Mouse (Mus musculus) forebrain, postnatal 0 days (tissue): Measurements from ENCODE around the gene Btnl2. TPM values are rescaled to one million over a fixed set of nuclear protein-coding genes. Genes with fewer than 3 reads are reported as not detected.

Source experiments
- ATAC-seq: fragments of 200-750 bp; cut with Nextera tagmentation; 2 replicates; pipeline ENCODE4 v1.8.0; 2017; ENCODE audit warnings: mild to moderate bottlenecking, moderate library complexity
- DNase-seq: peaks from one replicate; pipeline ENCODE4 v3.0.0-alpha.2; 2015
- H3K27ac ChIP-seq: fragments of 300-500 bp; sonication (generic); 2 replicates; pipeline ENCODE4 v1.5.1; 2014; ENCODE audit warnings: low read depth, mild to moderate bottlenecking, antibody characterized with exemption, low read length, moderate library complexity, mixed read lengths
- H3K27me3 ChIP-seq: fragments of 300-500 bp; sonication (generic); 2 replicates; pipeline ENCODE4 v1.6.1; 2014; ENCODE audit warnings: mild to moderate bottlenecking, low read length, mixed read lengths; ENCODE audit not compliant: insufficient read depth
- H3K36me3 ChIP-seq: fragments of 300-500 bp; sonication (generic); 2 replicates; pipeline ENCODE4 v1.6.1; 2014; ENCODE audit warnings: mild to moderate bottlenecking, moderate library complexity; ENCODE audit not compliant: insufficient read depth
- H3K4me1 ChIP-seq: fragments of 300-500 bp; sonication (generic); 2 replicates; pipeline ENCODE4 v1.6.1; 2014; ENCODE audit warnings: antibody characterized with exemption; ENCODE audit not compliant: insufficient read depth
- H3K4me2 ChIP-seq: fragments of 300-500 bp; sonication (generic); 2 replicates; pipeline ENCODE4 v1.6.1; 2014; ENCODE audit warnings: low read depth, mild to moderate bottlenecking, moderate library complexity
- H3K4me3 ChIP-seq: fragments of 300-500 bp; sonication (generic); 2 replicates; pipeline ENCODE4 v1.5.1; 2014; ENCODE audit warnings: low read depth, low read length, mixed read lengths
- H3K9ac ChIP-seq: fragments of 300-500 bp; sonication (generic); 2 replicates; pipeline ENCODE4 v1.6.1; 2014; ENCODE audit warnings: mild to moderate bottlenecking
- H3K9me3 ChIP-seq: fragments of 300-500 bp; sonication (generic); 2 replicates; pipeline ENCODE4 v1.6.1; 2016; ENCODE audit warnings: low read length
- CTCF ChIP-seq: sonication (generic); IDR thresholded peaks from 2 replicates; pipeline ENCODE4 v1.5.1; 2016; ENCODE audit warnings: antibody characterized with exemption, control low read depth, low read depth
- WGBS: fragments of 180-500 bp; shearing (Covaris S2); extraction: QIAGEN DNeasy Blood & Tissue Kit; methylation state at CpG from one replicate; pipeline ENCODE4 v1.1.7; 2014; 5-methylcytosine and 5-hydroxymethylcytosine counted together
- polyA plus RNA-seq: library from polyadenylated mRNA; unstranded; fragments of >200 nt; fragmentation: Nextera tagmentation; extraction: Ambion mirVana; gene quantifications from 2 replicates; pipeline ENCODE4 v1.2.1, GENCODE M21; 2015
- total RNA-seq: library from RNA; depleted of rRNA; stranded (reverse); fragments of >200 nt; gene quantifications from 2 replicates; pipeline ENCODE4 v1.2.3, GENCODE M21; 2014

Gene Btnl2
- total and polyA plus RNA-seq, 2 experiments from 2014 or later = not detected

GRCm38 (mm10) chr17:34373055-34373709, 18.6 kb downstream of the Btnl2 start:
- H3K36me3 ChIP-seq = no peaks in the 10 kb centered on the region
- ATAC-seq = no peak
- H3K9me3 ChIP-seq = no peaks in the 10 kb centered on the region
- 80% methylated on average over 6 of the region's 6 CpGs for WGBS
- no peak overlapping the region for H3K9ac ChIP-seq
- H3K4me2 ChIP-seq = no peak overlapping the region
- no peaks in the 10 kb centered on the region for H3K27me3 ChIP-seq
- no peak overlapping the region for H3K27ac ChIP-seq
- H3K4me1 ChIP-seq = no peaks in the 10 kb centered on the region
- no peak for DNase-seq
- no peak for TF ChIP-seq CTCF
- H3K4me3 ChIP-seq = no peak overlapping the region

GRCm38 (mm10) chr17:34376847-34377246, 22.2 kb downstream of the Btnl2 start, which contains the start of gene Btnl1:
Gene Btnl1 (plus strand): TSS chr17:34377132.
- no peak within 1 kb of the TSS for H3K4me2 ChIP-seq
- no peaks in the 10 kb centered on the region for H3K36me3 ChIP-seq
- no peak within 1 kb of the TSS for H3K4me3 ChIP-seq
- WGBS = 80% methylated on average over 2 of the region's 2 CpGs
- no peak within 1 kb of the TSS for H3K9ac ChIP-seq
- H3K27me3 ChIP-seq = no peaks in the 10 kb centered on the region
- no peak within 1 kb of the TSS for H3K27ac ChIP-seq
- H3K9me3 ChIP-seq = no peaks in the 10 kb centered on the region
- no peak for DNase-seq
- no peak for TF ChIP-seq CTCF
- ATAC-seq = no peak
- no peaks in the 10 kb centered on the region for H3K4me1 ChIP-seq

- ATAC-seq = no peak
- TF ChIP-seq CTCF = peak; percentile 17; the same call in 1 of the 2 replicates
- H3K36me3 ChIP-seq = no peaks in the 10 kb centered on the region
- no peaks in the 10 kb centered on the region for H3K27me3 ChIP-seq
- WGBS = 58% methylated on average over 6 of the region's 6 CpGs
- H3K9me3 ChIP-seq = no peaks in the 10 kb centered on the region
- H3K4me1 ChIP-seq = no peaks in the 10 kb centered on the region
- no peak overlapping the region for H3K4me3 ChIP-seq
- no peak for DNase-seq
- no peak overlapping the region for H3K27ac ChIP-seq
- no peak overlapping the region for H3K9ac ChIP-seq
- no peak overlapping the region for H3K4me2 ChIP-seq
These were observed 23.0 kb downstream of the Btnl2 start for GRCm38 (mm10) chr17:34377450-34378209.

- H3K9me3 ChIP-seq = no peaks in the 10 kb centered on the region
- no peak overlapping the region for H3K27ac ChIP-seq
- no peak overlapping the region for H3K9ac ChIP-seq
- no peaks in the 10 kb centered on the region for H3K4me1 ChIP-seq
- H3K36me3 ChIP-seq = no peaks in the 10 kb centered on the region
- no peak for DNase-seq
- 83% methylated on average over 2 of the region's 2 CpGs for WGBS
- ATAC-seq = no peak
- no peak overlapping the region for H3K4me3 ChIP-seq
- no peak for TF ChIP-seq CTCF
- H3K27me3 ChIP-seq = no peaks in the 10 kb centered on the region
- H3K4me2 ChIP-seq = no peak overlapping the region
These were observed 24.1 kb downstream of the Btnl2 start for GRCm38 (mm10) chr17:34378716-34379115.

- Histone ChIP-seq H3K4me2 (no peak overlapping the region), H3K9ac (no peak overlapping the region), H3K27me3 (no peaks in the 10 kb centered on the region), H3K9me3 (no peaks in the 10 kb centered on the region), H3K4me1 (no peaks in the 10 kb centered on the region), H3K36me3 (no peaks in the 10 kb centered on the region), H3K27ac (no peak overlapping the region), H3K4me3 (no peak overlapping the region)
- ATAC-seq = no peak
- no peak for DNase-seq
- TF ChIP-seq CTCF = no peak
- WGBS = 78% methylated on average over 7 of the region's 7 CpGs
These were observed 24.8 kb downstream of the Btnl2 start for GRCm38 (mm10) chr17:34379451-34379850.

- Histone ChIP-seq H3K9ac (no peak overlapping the region), H3K4me3 (no peak overlapping the region), H3K27me3 (no peaks in the 10 kb centered on the region), H3K27ac (no peak overlapping the region), H3K36me3 (no peaks in the 10 kb centered on the region), H3K4me2 (no peak overlapping the region), H3K4me1 (no peaks in the 10 kb centered on the region), H3K9me3 (no peaks in the 10 kb centered on the region)
- no peak for DNase-seq
- TF ChIP-seq CTCF = no peak
- WGBS = 71% methylated on average over 11 of the region's 11 CpGs
- ATAC-seq = no peak
These were observed 27.3 kb downstream of the Btnl2 start for GRCm38 (mm10) chr17:34381876-34382275.

GRCm38 (mm10) chr17:34383212-34383611, 28.6 kb downstream of the Btnl2 start:
- H3K9me3 ChIP-seq = no peaks in the 10 kb centered on the region
- no peak overlapping the region for H3K4me2 ChIP-seq
- H3K9ac ChIP-seq = no peak overlapping the region
- no peaks in the 10 kb centered on the region for H3K36me3 ChIP-seq
- no peaks in the 10 kb centered on the region for H3K27me3 ChIP-seq
- DNase-seq = no peak
- no peak overlapping the region for H3K27ac ChIP-seq
- no peak overlapping the region for H3K4me3 ChIP-seq
- no peak for ATAC-seq
- no peaks in the 10 kb centered on the region for H3K4me1 ChIP-seq
- WGBS = 75% methylated on average over 7 of the region's 7 CpGs
- TF ChIP-seq CTCF = peak; percentile 32; the same call in 1 of the 2 replicates
